Mouse (Mus musculus): Measurements from ENCODE around the gene Rd3. TPM values are rescaled to one million over a fixed set of nuclear protein-coding genes. Genes with fewer than 3 reads are reported as not detected.
A peak's percentile ranks its signal among the peaks of the same experiment; 100 is the strongest.

Rd3 gene
- polyA plus RNA-seq, 1 experiment from 2014 or later: 0.20 TPM

- Histone ChIP-seq H3K4me2 (replicated peaks) (no peak overlapping the region), H3K4me3 (replicated peaks) (no peak overlapping the region), H3K9ac (no peak overlapping the region), H3K27me3 (replicated peaks) (no peaks in the 10 kb centered on the region), H3K4me1 (replicated peaks) (peaks cover 5% of the 10 kb centered on the region; the same call in 1 of the 2 replicates), H3K36me3 (peaks cover 16% of the 10 kb centered on the region), H3K27ac (no peak overlapping the region), H3K9me3 (no peaks in the 10 kb centered on the region)
- no peak for ATAC-seq
- 89% methylated on average over 7 of the region's 7 CpGs for WGBS
Measured at GRCm38 (mm10) chr1:191995916-191996315, 18.7 kb downstream of the Rd3 start.

GRCm38 (mm10) chr1:191996621-191997185, 19.5 kb downstream of the Rd3 start:
- Histone ChIP-seq H3K27me3 (replicated peaks) (no peaks in the 10 kb centered on the region), H3K4me2 (replicated peaks) (no peak overlapping the region), H3K9ac (no peak overlapping the region), H3K9me3 (no peaks in the 10 kb centered on the region), H3K27ac (no peak overlapping the region), H3K4me1 (replicated peaks) (peaks cover 5% of the 10 kb centered on the region; the same call in 1 of the 2 replicates), H3K4me3 (replicated peaks) (no peak overlapping the region), H3K36me3 (peaks cover 16% of the 10 kb centered on the region)
- ATAC-seq: no peak
- WGBS: 85% methylated on average over 8 of the region's 8 CpGs

- ATAC-seq: 0 out of 2 replicates have a peak, but pooled peaks have one; percentile 39
- Histone ChIP-seq H3K4me1 (replicated peaks) (no peaks in the 10 kb centered on the region), H3K4me2 (replicated peaks) (no peak overlapping the region), H3K9me3 (no peaks in the 10 kb centered on the region), H3K9ac (no peak overlapping the region), H3K36me3 (peaks cover 16% of the 10 kb centered on the region), H3K4me3 (replicated peaks) (no peak overlapping the region), H3K27me3 (replicated peaks) (no peaks in the 10 kb centered on the region), H3K27ac (no peak overlapping the region)
Measured at GRCm38 (mm10) chr1:191999022-191999421, 21.9 kb downstream of the Rd3 start.

Other genes starting within 250 kb of the Rd3 start
- gene Nek2, start 155.9 kb upstream of the Rd3 start, polyA plus RNA-seq (2015; fragmentation: Nextera tagmentation; extraction: Ambion mirVana): 45.6 and 47.6 TPM in 2 replicates
- gene Slc30a1, start 70.6 kb upstream of the Rd3 start, polyA plus RNA-seq (2015; fragmentation: Nextera tagmentation; extraction: Ambion mirVana): 4.5 and 5.5 TPM in 2 replicates
- gene Traf5, start 115.2 kb downstream of the Rd3 start, polyA plus RNA-seq (2015; fragmentation: Nextera tagmentation; extraction: Ambion mirVana): 19.6 and 21.3 TPM in 2 replicates
- 21.4 and 25.5 TPM in 2 replicates for gene Rcor3, start 160.7 kb downstream of the Rd3 start, polyA plus RNA-seq (2015; fragmentation: Nextera tagmentation; extraction: Ambion mirVana)
- 0.99 and 1.2 TPM in 2 replicates for gene Kcnh1, start 213.4 kb downstream of the Rd3 start, polyA plus RNA-seq (2015; fragmentation: Nextera tagmentation; extraction: Ambion mirVana)